Mouse (Mus musculus): Measurements from ENCODE around the gene Ston1.

GRCm38 (mm10) chr17:88675310-88676309 lies 78.1 kb downstream of the Ston1 start:
- TF ChIP-seq POLR2A (IDR thresholded peaks at IDR 0.05; ENCODE audit: borderline replicate concordance, extremely low read depth, low read depth, low read length) (no peak), CTCF (IDR thresholded peaks at IDR 0.05; ENCODE audit: insufficient read depth, low read length) (no peak)

All from lung, adult 2 months (tissue).